8 mouse cellular contexts compared by ENCODE assay signal in genomic region chr2:94178321-94179029, GRCm38 (mm10). TPM values are rescaled to one million over a fixed set of nuclear protein-coding genes. Genes with fewer than 3 reads are reported as not detected.
DNase-seq lines count a peak whose midpoint lies in the region; ATAC-seq lines count a peak whose summit lies in the region.

No protein-coding gene starts in this region.

- WGBS in heart, embryonic 14.5 days, result 2% methylated on average over 22 of the region's 22 CpGs
- WGBS in liver, embryonic 13.5 days (ENCODE audit: insufficient replicate concordance), result 2% methylated on average over 22 of the region's 22 CpGs
- under 1% methylated on average over 22 of the region's 22 CpGs for WGBS in stomach, embryonic 16.5 days

- peak overlapping the region in 1 of 2 experiments; percentile 28; a peak in 1 of 4 replicates for H3K27ac ChIP-seq in heart, embryonic 14.5 days (replicated peaks in 1 of 2; ENCODE audit: control insufficient read depth in 1 of 2, insufficient read depth in 1 of 2, low read depth in 2 of 2, low read length in 2 of 2)
- peak overlapping the region; percentile 63 for H3K27ac ChIP-seq in liver, embryonic 13.5 days
- H3K27ac ChIP-seq in stomach, embryonic 16.5 days (ENCODE audit: low read length), result peak overlapping the region; percentile 22; the same call in 1 of the 2 replicates

- H3K4me3 ChIP-seq in heart, embryonic 14.5 days (ENCODE audit: control insufficient read depth in 1 of 2, insufficient read depth in 1 of 2, low read depth in 1 of 2, low read length in 2 of 2), result peak overlapping the region; percentile 96 to 99
- peak overlapping the region; percentile 91 for H3K4me3 ChIP-seq in liver, embryonic 13.5 days (replicated peaks)
- peak overlapping the region; percentile 81 for H3K4me3 ChIP-seq in stomach, embryonic 16.5 days (replicated peaks; ENCODE audit: low read length)

- peak; percentile 91 for ATAC-seq in erythroid progenitor cell, adult 5-6 weeks (replicated peaks; ENCODE audit: low FRiP score, poor library complexity, severe bottlenecking)
- ATAC-seq in heart, embryonic 14.5 days (ENCODE audit: insufficient number of reproducible peaks, insufficient read depth, low FRiP score, low read depth), result peak; percentile 91
- peak; percentile 94 for ATAC-seq in liver, embryonic 13.5 days (ENCODE audit: low read depth)
- peak; percentile 97 for ATAC-seq in stomach, embryonic 16.5 days (ENCODE audit: insufficient read depth, low FRiP score)

- H3K27me3 ChIP-seq in heart, embryonic 14.5 days (ENCODE audit: control insufficient read depth, insufficient read depth, low read length), result no peaks in the 10 kb centered on the region
- peaks cover 10% of the 10 kb centered on the region for H3K27me3 ChIP-seq in liver, embryonic 13.5 days
- peaks cover 3% of the 10 kb centered on the region; the same call in 1 of the 2 replicates for H3K27me3 ChIP-seq in stomach, embryonic 16.5 days (ENCODE audit: control insufficient read depth, insufficient read depth, low read length)

- H3K36me3 ChIP-seq in heart, embryonic 14.5 days (ENCODE audit: control insufficient read depth, insufficient read depth, low read length), result no peaks in the 10 kb centered on the region
- no peaks in the 10 kb centered on the region for H3K36me3 ChIP-seq in liver, embryonic 13.5 days
- H3K36me3 ChIP-seq in stomach, embryonic 16.5 days (ENCODE audit: control insufficient read depth, insufficient read depth, low read length), result no peaks in the 10 kb centered on the region

- peak; percentile 88 for DNase-seq in CD4-positive helper T cell, adult 2 months (ENCODE audit: low read depth, low spot score)
- peak; percentile 82 for DNase-seq in brain, embryonic 18.5 days (ENCODE audit: low read depth, low spot score)
- peak; percentile 91 for DNase-seq in kidney, postnatal 14 days
- peak; percentile 80 for DNase-seq in liver, embryonic 13.5 days
- peak; percentile 78 for DNase-seq in neural tube, embryonic 10.5 days (ENCODE audit: extremely low spot score, low spot score)

- H3K9me3 ChIP-seq in heart, embryonic 14.5 days (ENCODE audit: control insufficient read depth, low read length), result no peaks in the 10 kb centered on the region
- no peaks in the 10 kb centered on the region for H3K9me3 ChIP-seq in liver, embryonic 13.5 days (replicated peaks)
- no peaks in the 10 kb centered on the region for H3K9me3 ChIP-seq in stomach, embryonic 16.5 days (replicated peaks; ENCODE audit: control insufficient read depth, low read length)

- peak overlapping the region; percentile 85 for H3K4me2 ChIP-seq in heart, embryonic 14.5 days (ENCODE audit: low read length)
- peak overlapping the region; percentile 71 for H3K4me2 ChIP-seq in liver, embryonic 13.5 days
- H3K4me2 ChIP-seq in stomach, embryonic 16.5 days (ENCODE audit: low read depth, low read length), result peak overlapping the region; percentile 80

- H3K9ac ChIP-seq in heart, embryonic 14.5 days (ENCODE audit: low read length), result peak overlapping the region; percentile 99
- peak overlapping the region; percentile 89 for H3K9ac ChIP-seq in liver, embryonic 13.5 days
- peak overlapping the region; percentile 93 for H3K9ac ChIP-seq in stomach, embryonic 16.5 days (ENCODE audit: low read length)

- peaks cover 0 to 10% of the 10 kb centered on the region in 2 experiments; a peak in 2 of 4 replicates for H3K4me1 ChIP-seq in heart, embryonic 14.5 days (ENCODE audit: control insufficient read depth in 2 of 2, insufficient read depth in 2 of 2, low read length in 2 of 2)
- H3K4me1 ChIP-seq in liver, embryonic 13.5 days (replicated peaks), result peaks cover 14% of the 10 kb centered on the region
- H3K4me1 ChIP-seq in stomach, embryonic 16.5 days (ENCODE audit: control insufficient read depth, insufficient read depth, low read length), result 0 out of 2 replicates have a peak, but pooled peaks cover 3% of the 10 kb centered on the region

RNA-seq across cellular contexts. Expression of gene Hsd17b12, which starts 20.7 kb away (rescaled TPM):
- 10.9 and 12.6 TPM in 2 replicates for total RNA-seq in erythroid progenitor cell, adult 5-6 weeks (2015; ENCODE audit: low replicate concordance)
- 12.6 and 13.3 TPM in 2 replicates for total RNA-seq in erythroid progenitor cell, adult 5-6 weeks (2017; ENCODE audit: low replicate concordance)
- polyA plus RNA-seq in heart, embryonic 14.5 days (2014; fragmentation: Nextera tagmentation; extraction: Ambion mirVana), result 57.5 and 61.5 TPM in 2 replicates
- polyA plus RNA-seq in liver, embryonic 13.5 days (2015; fragmentation: Nextera tagmentation; extraction: Ambion mirVana), result 69.2 and 75.1 TPM in 2 replicates
- polyA plus RNA-seq in stomach, embryonic 16.5 days (2015; fragmentation: Nextera tagmentation; extraction: Ambion mirVana), result 139 and 158 TPM in 2 replicates
